Mouse (Mus musculus): ENCODE results near the gene Notch3.

GRCm38 (mm10) chr17:32133375-32133774, 33.3 kb downstream of the Notch3 start:
- TF ChIP-seq CTCF (conservative IDR thresholded peaks at IDR 0.05; ENCODE audit: low read length), result no peak
- TF ChIP-seq NANOG (IDR thresholded peaks at IDR 0.05; ENCODE audit: borderline replicate concordance, low read length), result no peak
- no peak for TF ChIP-seq POU5F1 (IDR thresholded peaks at IDR 0.05; ENCODE audit: borderline replicate concordance, low read length)
